Mouse (Mus musculus) liver, embryonic 16.5 days (tissue): Measurements from ENCODE around the gene Pitx2. TPM values are rescaled to one million over a fixed set of nuclear protein-coding genes. Genes with fewer than 3 reads are reported as not detected.

Source experiments
- ATAC-seq: fragments of 200-750 bp; cut with Nextera tagmentation; 2 replicates; pipeline ENCODE4 v1.8.0; 2017; ENCODE audit warnings: low read depth, mild to moderate bottlenecking, moderate number of reproducible peaks, moderate library complexity
- H3K27ac ChIP-seq: fragments of 300-500 bp; sonication (generic); 2 replicates; pipeline ENCODE4 v1.5.1; 2014; ENCODE audit warnings: mild to moderate bottlenecking, low read length
- H3K27me3 ChIP-seq: fragments of 300-500 bp; sonication (generic); 2 replicates; pipeline ENCODE4 v1.6.1; 2014; ENCODE audit warnings: low read depth, low read length, mixed read lengths; ENCODE audit not compliant: control insufficient read depth, insufficient read depth
- H3K36me3 ChIP-seq: fragments of 300-500 bp; sonication (generic); 2 replicates; pipeline ENCODE4 v1.6.1; 2014; ENCODE audit warnings: mild to moderate bottlenecking; ENCODE audit not compliant: control insufficient read depth, insufficient read depth
- H3K4me1 ChIP-seq: fragments of 300-500 bp; sonication (generic); 2 replicates; pipeline ENCODE4 v1.6.1; 2014; ENCODE audit warnings: low read depth, low read length, mixed read lengths; ENCODE audit not compliant: control insufficient read depth
- H3K4me2 ChIP-seq: fragments of 300-500 bp; sonication (generic); 2 replicates; pipeline ENCODE4 v1.6.1; 2014; ENCODE audit warnings: low read depth, low read length, mixed read lengths
- H3K4me3 ChIP-seq: fragments of 300-500 bp; sonication (generic); 2 replicates; pipeline ENCODE4 v1.5.1; 2014; ENCODE audit warnings: low read depth, mild to moderate bottlenecking, low read length
- H3K9ac ChIP-seq: fragments of 300-500 bp; sonication (generic); 2 replicates; pipeline ENCODE4 v1.6.1; 2014; ENCODE audit warnings: low read depth, low read length
- H3K9me3 ChIP-seq: fragments of 300-500 bp; sonication (generic); replicated peaks from 2 replicates; pipeline ENCODE4 v1.6.1; 2016; ENCODE audit warnings: low read length; ENCODE audit not compliant: control insufficient read depth
- WGBS: fragments of 180-500 bp; shearing (Covaris S2); extraction: QIAGEN DNeasy Blood & Tissue Kit; methylation state at CpG from one replicate; pipeline ENCODE4 v1.1.7; 2014; ENCODE audit not compliant: insufficient replicate concordance; 5-methylcytosine and 5-hydroxymethylcytosine counted together
- polyA plus RNA-seq: library from polyadenylated mRNA; unstranded; fragments of >200 nt; fragmentation: Nextera tagmentation; extraction: Ambion mirVana; gene quantifications from 2 replicates; pipeline ENCODE4 v1.2.1, GENCODE M21; 2015

The Pitx2 gene
- polyA plus RNA-seq, 1 experiment from 2014 or later = 0.77 TPM

- Histone ChIP-seq H3K4me2 (no peak overlapping the region), H3K4me3 (no peak overlapping the region), H3K9me3 (no peaks in the 10 kb centered on the region)
Measured at GRCm38 (mm10) chr3:129170416-129170815, 29.3 kb upstream of the Pitx2 start.

GRCm38 (mm10) chr3:129171789-129172188 lies 27.9 kb upstream of the Pitx2 start:
- 75% methylated on average over 4 of the region's 4 CpGs for WGBS
- H3K4me3 ChIP-seq = no peak overlapping the region
- no peak overlapping the region for H3K27ac ChIP-seq
- no peak overlapping the region for H3K4me2 ChIP-seq
- no peak for ATAC-seq
- no peaks in the 10 kb centered on the region for H3K4me1 ChIP-seq
- no peaks in the 10 kb centered on the region for H3K36me3 ChIP-seq
- no peak overlapping the region for H3K9ac ChIP-seq
- no peaks in the 10 kb centered on the region for H3K9me3 ChIP-seq
- no peaks in the 10 kb centered on the region for H3K27me3 ChIP-seq

More at GRCm38 (mm10) chr3:129170416-129170815, 29.3 kb upstream of the Pitx2 start:
- Histone ChIP-seq H3K36me3 (no peaks in the 10 kb centered on the region), H3K4me1 (no peaks in the 10 kb centered on the region), H3K9ac (no peak overlapping the region), H3K27ac (no peak overlapping the region), H3K27me3 (no peaks in the 10 kb centered on the region)
- no peak for ATAC-seq
- WGBS = 54% methylated on average over 7 of the region's 7 CpGs

GRCm38 (mm10) chr3:129194436-129194835 lies 5.2 kb upstream of the Pitx2 start:
- no peaks in the 10 kb centered on the region for H3K4me1 ChIP-seq
- ATAC-seq = no peak
- no peak overlapping the region for H3K4me2 ChIP-seq
- H3K36me3 ChIP-seq = no peaks in the 10 kb centered on the region
- no peak overlapping the region for H3K9ac ChIP-seq
- H3K27me3 ChIP-seq = peaks cover 56% of the 10 kb centered on the region
- H3K9me3 ChIP-seq = no peaks in the 10 kb centered on the region
- no peak overlapping the region for H3K4me3 ChIP-seq
- WGBS = 6% methylated on average over 12 of the region's 12 CpGs
- no peak overlapping the region for H3K27ac ChIP-seq

- Histone ChIP-seq H3K4me3 (no peak overlapping the region), H3K27ac (no peak overlapping the region), H3K36me3 (no peaks in the 10 kb centered on the region), H3K27me3 (peaks cover 62% of the 10 kb centered on the region), H3K4me2 (no peak overlapping the region), H3K9me3 (no peaks in the 10 kb centered on the region), H3K4me1 (no peaks in the 10 kb centered on the region), H3K9ac (no peak overlapping the region)
- ATAC-seq = no peak
- 4% methylated on average over 16 of the region's 16 CpGs for WGBS
Measured at GRCm38 (mm10) chr3:129195036-129195435, 4.6 kb upstream of the Pitx2 start.

GRCm38 (mm10) chr3:129195816-129196549 lies 3.7 kb upstream of the Pitx2 start:
- no peak overlapping the region for H3K4me2 ChIP-seq
- H3K27me3 ChIP-seq = peaks cover 69% of the 10 kb centered on the region
- ATAC-seq = no peak
- no peaks in the 10 kb centered on the region for H3K4me1 ChIP-seq
- no peak overlapping the region for H3K27ac ChIP-seq
- 3% methylated on average over 12 of the region's 12 CpGs for WGBS
- H3K4me3 ChIP-seq = no peak overlapping the region
- no peaks in the 10 kb centered on the region for H3K36me3 ChIP-seq
- H3K9me3 ChIP-seq = no peaks in the 10 kb centered on the region
- H3K9ac ChIP-seq = no peak overlapping the region

GRCm38 (mm10) chr3:129196550-129196919 lies 3.1 kb upstream of the Pitx2 start:
- Histone ChIP-seq H3K27me3 (peaks cover 73% of the 10 kb centered on the region), H3K4me3 (no peak overlapping the region), H3K27ac (no peak overlapping the region), H3K9ac (no peak overlapping the region), H3K36me3 (no peaks in the 10 kb centered on the region), H3K4me1 (no peaks in the 10 kb centered on the region), H3K9me3 (no peaks in the 10 kb centered on the region), H3K4me2 (no peak overlapping the region)
- ATAC-seq = no peak
- 3% methylated on average over 10 of the region's 10 CpGs for WGBS

GRCm38 (mm10) chr3:129197035-129197434 lies 2.6 kb upstream of the Pitx2 start:
- ATAC-seq = no peak
- peaks cover 77% of the 10 kb centered on the region for H3K27me3 ChIP-seq
- H3K4me3 ChIP-seq = no peak overlapping the region

GRCm38 (mm10) chr3:129197786-129198626 lies 1.7 kb upstream of the Pitx2 start:
- Histone ChIP-seq H3K36me3 (no peaks in the 10 kb centered on the region), H3K9me3 (no peaks in the 10 kb centered on the region), H3K27ac (no peak overlapping the region), H3K4me1 (no peaks in the 10 kb centered on the region), H3K4me2 (no peak overlapping the region), H3K9ac (no peak overlapping the region), H3K4me3 (no peak overlapping the region), H3K27me3 (peaks cover 82% of the 10 kb centered on the region)
- no peak for ATAC-seq
- WGBS = 5% methylated on average over 16 of the region's 16 CpGs

More at GRCm38 (mm10) chr3:129197035-129197434, 2.6 kb upstream of the Pitx2 start:
- H3K27ac ChIP-seq = no peak overlapping the region
- H3K4me2 ChIP-seq = no peak overlapping the region
- H3K36me3 ChIP-seq = no peaks in the 10 kb centered on the region
- WGBS = 4% methylated on average over 13 of the region's 13 CpGs
- no peaks in the 10 kb centered on the region for H3K9me3 ChIP-seq
- no peaks in the 10 kb centered on the region for H3K4me1 ChIP-seq
- H3K9ac ChIP-seq = no peak overlapping the region

- Histone ChIP-seq H3K27me3 (peaks cover 87% of the 10 kb centered on the region), H3K4me3 (no peak overlapping the region), H3K4me1 (no peaks in the 10 kb centered on the region), H3K27ac (no peak overlapping the region), H3K9me3 (no peaks in the 10 kb centered on the region), H3K9ac (no peak overlapping the region), H3K36me3 (no peaks in the 10 kb centered on the region), H3K4me2 (no peak overlapping the region)
- 2% methylated on average over 11 of the region's 11 CpGs for WGBS
- no peak for ATAC-seq
Measured at GRCm38 (mm10) chr3:129198627-129198903, 1.1 kb upstream of the Pitx2 start.
